Mouse (Mus musculus) frontal cortex, postnatal 14 days (tissue): Measurements from ENCODE around the gene Elob.

Source experiments
- DNase-seq, 2 experiments: peaks; one replicate each; pipeline ENCODE4 v3.0.0; 2022; ENCODE audit warnings: low spot score in 2 of 2

The Elob gene

DNA sequence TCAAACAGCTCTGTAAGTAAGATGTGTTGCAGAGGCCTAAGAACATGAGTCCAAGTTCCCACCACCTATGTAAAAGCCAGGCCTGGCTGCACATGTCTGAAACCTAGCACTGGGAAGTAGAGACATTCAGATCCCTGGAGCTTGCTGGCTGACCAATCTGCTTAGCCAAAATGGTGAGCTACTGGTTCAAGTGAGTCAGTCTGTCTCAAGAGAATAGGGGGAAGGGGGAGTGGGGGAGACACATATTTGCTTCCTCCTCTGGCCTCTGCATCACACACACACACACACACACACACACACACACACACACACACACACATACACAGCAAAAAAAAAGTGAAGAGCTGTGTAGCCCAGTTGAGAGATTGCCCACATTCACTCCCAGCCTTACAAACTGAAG is 45.6 kb downstream of the Elob start:
- no peak for DNase-seq

DNA sequence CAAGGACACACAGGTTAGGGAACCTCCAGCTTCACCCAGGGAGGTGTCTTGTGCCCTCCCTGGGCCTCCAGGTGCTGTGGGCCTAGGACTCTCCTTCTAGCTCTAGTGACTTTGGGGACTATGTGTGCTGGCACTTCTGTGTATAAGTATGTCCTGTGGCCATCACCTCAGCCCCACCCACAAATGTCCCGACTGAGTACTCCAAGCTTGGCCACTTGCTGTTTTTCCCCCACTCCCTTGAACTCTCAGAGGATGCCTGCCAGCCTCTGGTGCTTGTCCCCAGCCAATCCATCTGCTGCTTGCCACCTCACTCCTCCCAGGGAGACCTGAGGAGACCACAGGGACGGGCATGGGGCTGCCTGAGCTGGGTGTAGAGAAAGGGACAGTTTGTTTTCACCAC is 50.5 kb downstream of the Elob start:
- no peak for DNase-seq

DNA sequence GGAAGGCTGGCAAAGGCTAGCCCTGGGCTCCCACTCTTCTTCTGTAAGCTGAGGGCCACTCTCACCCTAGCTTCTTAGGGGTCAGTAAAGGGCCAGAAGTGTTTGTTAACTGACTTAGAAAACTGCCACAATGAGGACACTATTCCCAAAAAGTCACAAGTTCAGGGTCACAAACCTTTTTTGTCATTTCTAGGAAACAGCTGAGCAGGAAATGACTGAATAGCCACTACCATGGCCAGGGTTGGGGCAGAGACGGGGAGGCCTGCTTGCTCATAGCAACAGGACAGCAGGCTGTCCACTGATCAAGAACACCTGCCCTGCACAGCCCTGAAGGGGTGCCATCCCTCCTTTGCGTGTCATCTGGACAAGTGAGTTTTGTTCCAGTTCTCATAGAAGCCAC is 51.8 kb downstream of the Elob start:
- no peak for DNase-seq

DNA sequence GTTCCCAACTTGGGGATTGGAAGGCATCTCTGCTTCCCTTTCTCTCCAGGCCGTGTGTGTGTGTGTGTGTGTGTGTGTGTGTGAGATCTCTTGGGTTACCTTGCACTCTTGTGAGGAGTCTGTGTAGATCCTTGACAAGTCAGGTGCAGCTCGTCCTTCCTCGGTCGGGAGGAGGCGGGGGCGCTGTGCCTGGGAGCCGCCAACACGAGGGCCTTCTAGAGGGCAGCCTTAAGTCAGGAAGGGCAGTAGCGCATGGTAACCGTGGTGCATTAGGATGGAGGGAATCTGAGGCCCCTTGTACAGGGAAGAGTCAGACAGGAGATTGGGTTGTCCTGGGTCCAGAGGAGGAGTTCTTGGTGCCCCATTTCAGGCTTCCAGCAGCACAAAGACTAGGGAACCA is 52.7 kb downstream of the Elob start:
- DNase-seq = no peak
